ENCODE assay signal across 14 mouse cellular contexts in the genomic region with DNA sequence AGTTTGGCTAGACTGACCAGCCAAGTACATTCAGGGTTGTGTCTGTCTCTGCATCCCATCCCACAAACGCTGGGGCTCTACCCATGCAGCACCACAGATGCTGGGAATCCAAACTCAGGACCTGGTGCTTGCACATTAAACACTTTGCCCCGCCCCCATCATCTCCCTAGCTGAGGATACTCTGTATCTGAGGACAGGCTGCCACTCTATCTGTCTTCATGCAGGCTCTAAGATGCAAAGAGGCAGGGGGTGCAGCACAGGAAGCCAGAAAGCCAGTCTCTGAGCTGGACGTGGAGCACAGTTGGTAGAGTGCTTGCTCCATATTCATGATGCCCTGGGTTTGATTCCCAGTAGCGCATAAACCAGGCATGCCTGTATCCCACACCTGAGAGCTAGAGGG. TPM values are rescaled to one million over a fixed set of nuclear protein-coding genes. Genes with fewer than 3 reads are reported as not detected.
DNase-seq lines count a peak whose midpoint lies in the region; ATAC-seq lines count a peak whose summit lies in the region.
"Had no signal": no experiment of that assay in that cellular context is flagged by ENCODE, and none has a peak within 500 bp of the region (broad histone marks: within the 10 kb centered on the region; RNA-seq: fewer than 3 reads in every experiment).

No protein-coding gene starts in this region.

- no peaks in the 10 kb centered on the region for H3K36me3 ChIP-seq in kidney, embryonic 15.5 days
- H3K36me3 ChIP-seq in embryonic facial prominence, embryonic 13.5 days: peaks cover 24% of the 10 kb centered on the region
- H3K36me3 ChIP-seq in stomach, embryonic 16.5 days (ENCODE audit: control insufficient read depth, insufficient read depth, low read length): no peaks in the 10 kb centered on the region
- H3K36me3 ChIP-seq: G1E had no signal

- peak; percentile 27 for DNase-seq in CD4-positive, CD25-positive, alpha-beta regulatory T cell, adult 2 months (ENCODE audit: low read depth, low spot score)
- no peak for DNase-seq in kidney, adult 11 months
- no peak for DNase-seq in lung, postnatal 14 days
- no peak for DNase-seq in adrenal gland, postnatal 36 days
- DNase-seq: heart, adult 18-20 months; kidney, postnatal 25 days had no signal

- no peak overlapping the region for H3K9ac ChIP-seq in kidney, embryonic 15.5 days
- H3K9ac ChIP-seq in embryonic facial prominence, embryonic 13.5 days: peak overlapping the region; percentile 44; the same call in 1 of the 2 replicates
- no peak overlapping the region for H3K9ac ChIP-seq in stomach, embryonic 16.5 days (ENCODE audit: low read length)
- H3K9ac ChIP-seq: forebrain, embryonic 13.5 days had no signal

- peaks cover 44% of the 10 kb centered on the region for H3K4me1 ChIP-seq in kidney, embryonic 15.5 days
- H3K4me1 ChIP-seq in embryonic facial prominence, embryonic 13.5 days: peaks cover 56% of the 10 kb centered on the region
- peaks cover 20% of the 10 kb centered on the region for H3K4me1 ChIP-seq in stomach, embryonic 16.5 days (ENCODE audit: control insufficient read depth, insufficient read depth, low read length)

- no peak for ATAC-seq in CD4-positive, CD25-positive, alpha-beta regulatory T cell, adult 4 months
- no peak for ATAC-seq in kidney, embryonic 15.5 days (replicated peaks; ENCODE audit: low FRiP score)
- ATAC-seq in embryonic facial prominence, embryonic 13.5 days (ENCODE audit: insufficient number of reproducible peaks, insufficient read depth, low FRiP score, low TSS enrichment, low read depth): no peak
- no peak for ATAC-seq in stomach, embryonic 16.5 days (ENCODE audit: insufficient read depth, low FRiP score)
- ATAC-seq: activated CD4-positive, CD25-positive, alpha-beta regulatory T cell, adult 4 months; forebrain, embryonic 13.5 days had no signal

- H3K4me3 ChIP-seq in kidney, embryonic 15.5 days (replicated peaks): no peak overlapping the region
- H3K4me3 ChIP-seq in embryonic facial prominence, embryonic 13.5 days: no peak overlapping the region
- H3K4me3 ChIP-seq in stomach, embryonic 16.5 days (replicated peaks; ENCODE audit: low read length): no peak overlapping the region
- H3K4me3 ChIP-seq: forebrain, embryonic 13.5 days had no signal

- H3K27ac ChIP-seq in kidney, embryonic 15.5 days: peak overlapping the region; percentile 98
- peak overlapping the region; percentile 95 for H3K27ac ChIP-seq in embryonic facial prominence, embryonic 13.5 days
- H3K27ac ChIP-seq in stomach, embryonic 16.5 days (ENCODE audit: low read length): peak overlapping the region; percentile 18; the same call in 1 of the 2 replicates

- no peak overlapping the region for H3K4me2 ChIP-seq in kidney, embryonic 15.5 days
- no peak overlapping the region for H3K4me2 ChIP-seq in embryonic facial prominence, embryonic 13.5 days
- no peak overlapping the region for H3K4me2 ChIP-seq in stomach, embryonic 16.5 days (ENCODE audit: low read depth, low read length)
- H3K4me2 ChIP-seq: forebrain, embryonic 13.5 days had no signal

- 36% methylated on average over 4 of the region's 4 CpGs for WGBS in kidney, embryonic 15.5 days
- 39% methylated on average over 4 of the region's 4 CpGs for WGBS in embryonic facial prominence, embryonic 13.5 days
- whole genome bisulfite sequencing in stomach, embryonic 16.5 days: 52% methylated on average over 4 of the region's 4 CpGs

- no peaks in the 10 kb centered on the region for H3K27me3 ChIP-seq in kidney, embryonic 15.5 days
- no peaks in the 10 kb centered on the region for H3K27me3 ChIP-seq in embryonic facial prominence, embryonic 13.5 days
- no peaks in the 10 kb centered on the region for H3K27me3 ChIP-seq in stomach, embryonic 16.5 days (ENCODE audit: control insufficient read depth, insufficient read depth, low read length)
- H3K27me3 ChIP-seq: forebrain, embryonic 13.5 days had no signal

- H3K9me3 ChIP-seq in kidney, embryonic 15.5 days (replicated peaks): no peaks in the 10 kb centered on the region
- peaks cover 12% of the 10 kb centered on the region; the same call in 1 of the 2 replicates for H3K9me3 ChIP-seq in embryonic facial prominence, embryonic 13.5 days
- no peaks in the 10 kb centered on the region for H3K9me3 ChIP-seq in stomach, embryonic 16.5 days (replicated peaks; ENCODE audit: control insufficient read depth, low read length)
- H3K9me3 ChIP-seq: forebrain, embryonic 13.5 days; G1E had no signal

RNA-seq across cellular contexts. Expression of gene Col26a1, which starts 20.2 kb away (rescaled TPM):
- polyA plus RNA-seq in CD4-positive, CD25-positive, alpha-beta regulatory T cell, adult 4 months (2017; shearing (Covaris generic)): under 1 TPM in 1 of 2 experiments, not detected in 1; 0.41 TPM
- polyA plus RNA-seq in kidney, embryonic 15.5 days (2015; fragmentation: Nextera tagmentation; extraction: Ambion mirVana): 51.1 and 62.5 TPM in 2 replicates
- polyA plus RNA-seq in embryonic facial prominence, embryonic 13.5 days (2015; fragmentation: Nextera tagmentation; extraction: Ambion mirVana): 273 and 319 TPM in 2 replicates
- 9.5 and 13.4 TPM in 2 replicates for polyA plus RNA-seq in stomach, embryonic 16.5 days (2015; fragmentation: Nextera tagmentation; extraction: Ambion mirVana)
- total RNA-seq in adrenal gland, postnatal 36 days (2021): under 1 TPM; 0.26 to 0.43 TPM
- total RNA-seq: common myeloid progenitor, adult 5-6 weeks; heart, adult 18-20 months had no signal
- polyA plus RNA-seq: activated CD4-positive, CD25-positive, alpha-beta regulatory T cell, adult 4 months; G1E had no signal

RNA-seq across cellular contexts. Expression of gene Ift22, which starts 45.1 kb away (rescaled TPM):
- polyA plus RNA-seq in CD4-positive, CD25-positive, alpha-beta regulatory T cell, adult 4 months (2017; shearing (Covaris generic)): 10 to 100 TPM; 12.5 to 14.1 TPM
- 74.0 and 78.8 TPM in 2 replicates for polyA plus RNA-seq in kidney, embryonic 15.5 days (2015; fragmentation: Nextera tagmentation; extraction: Ambion mirVana)
- 67.4 and 70.2 TPM in 2 replicates for polyA plus RNA-seq in embryonic facial prominence, embryonic 13.5 days (2015; fragmentation: Nextera tagmentation; extraction: Ambion mirVana)
- polyA plus RNA-seq in stomach, embryonic 16.5 days (2015; fragmentation: Nextera tagmentation; extraction: Ambion mirVana): 54.1 and 57.3 TPM in 2 replicates
- 10 to 100 TPM; 31.9 to 39.4 TPM for total RNA-seq in adrenal gland, postnatal 36 days (2021)

Comparison
In these comparisons a context has a peak if more than half of its experiments do, and no peak if none do; other contexts are left out.
1. H3K27ac ChIP-seq: peak in every context shown above with its lines; median percentile 98 in kidney, embryonic 15.5 days; 95 in embryonic facial prominence, embryonic 13.5 days; 18 in stomach, embryonic 16.5 days.